Mouse (Mus musculus) myocyte (in vitro differentiated cells): ENCODE measurements at regions not wholly inside any gene's neighbourhood (a gene's known extent, or its start where the extent isn't known, plus 50 kb on each side); places are given as distances from the start of the nearest gene placed in this dataset.

Experiments
- H3K27me3 ChIP-seq: one replicate; pipeline ENCODE4 v1.6.1; 2011; ENCODE audit not compliant: control insufficient read depth, insufficient read depth, insufficient read length
- H3K36me3 ChIP-seq: one replicate; pipeline ENCODE4 v1.6.1; 2011; ENCODE audit not compliant: control insufficient read depth, insufficient read depth
- H3K4me2 ChIP-seq: one replicate; pipeline ENCODE4 v1.6.1; 2011; ENCODE audit warnings: low read depth, control low read depth
- H3K4me3 ChIP-seq: one replicate; pipeline ENCODE4 v1.5.1; 2011; ENCODE audit warnings: mild to moderate bottlenecking, control low read depth, moderate library complexity
- H3K79me2 ChIP-seq: one replicate; pipeline ENCODE4 v1.6.1; 2011; ENCODE audit not compliant: control insufficient read depth, insufficient read depth
- H3ac ChIP-seq: one replicate; pipeline ENCODE4 v1.6.1; 2011; ENCODE audit not compliant: control insufficient read depth, insufficient read length
- CEBPB ChIP-seq: IDR thresholded peaks from 2 replicates; pipeline ENCODE4 v1.6.1; 2011; ENCODE audit warnings: mild to moderate bottlenecking, moderate library complexity; ENCODE audit not compliant: poor library complexity, insufficient read depth, severe bottlenecking
- E2F4 ChIP-seq: IDR thresholded peaks from one replicate; pipeline ENCODE4 v1.6.1; 2011; ENCODE audit warnings: mild to moderate bottlenecking, control low read depth, moderate library complexity; ENCODE audit not compliant: insufficient read depth
- MAX ChIP-seq: IDR thresholded peaks from one replicate; pipeline ENCODE4 v1.6.1; 2011; ENCODE audit warnings: low read depth, mild to moderate bottlenecking, control low read depth
- MYOD1 ChIP-seq, 3 experiments: IDR thresholded peaks; one replicate each; pipeline ENCODE4 v1.6.1; 2011; ENCODE audit warnings: control low read depth in 2 of 3, low read depth in 2 of 3, mild to moderate bottlenecking in 2 of 3, moderate library complexity in 1 of 3; ENCODE audit not compliant: insufficient read length in 2 of 3, control insufficient read depth in 1 of 3
- MYOG ChIP-seq, 3 experiments: IDR thresholded peaks; one replicate each; pipeline ENCODE4 v1.6.1; 2011; ENCODE audit warnings: control low read depth in 2 of 3, low read depth in 2 of 3, mild to moderate bottlenecking in 2 of 3; ENCODE audit not compliant: insufficient read length in 2 of 3, control insufficient read depth in 1 of 3, insufficient read depth in 1 of 3
- POLR2A ChIP-seq: IDR thresholded peaks from one replicate; pipeline ENCODE4 v1.6.1; 2011; ENCODE audit warnings: low read depth, mild to moderate bottlenecking, control low read depth, moderate library complexity; ENCODE audit not compliant: insufficient read length
- POLR2AphosphoS2 ChIP-seq: IDR thresholded peaks from one replicate; pipeline ENCODE4 v1.6.1; 2011; ENCODE audit warnings: low read depth, control low read depth; ENCODE audit not compliant: insufficient read length
- REST ChIP-seq: IDR thresholded peaks from one replicate; pipeline ENCODE4 v1.6.1; 2011; ENCODE audit warnings: mild to moderate bottlenecking, control low read depth, moderate library complexity; ENCODE audit not compliant: insufficient read depth, insufficient read length
- SRF ChIP-seq: IDR thresholded peaks from one replicate; pipeline ENCODE4 v1.6.1; 2011; ENCODE audit warnings: low read depth; ENCODE audit not compliant: control insufficient read depth, insufficient read length
- TCF12 ChIP-seq: IDR thresholded peaks from one replicate; pipeline ENCODE4 v1.6.1; 2011; ENCODE audit warnings: mild to moderate bottlenecking, control low read depth; ENCODE audit not compliant: poor library complexity, insufficient read depth, severe bottlenecking
- TCF3 ChIP-seq: IDR thresholded peaks from one replicate; pipeline ENCODE4 v1.6.1; 2011; ENCODE audit warnings: low read depth, control low read depth; ENCODE audit not compliant: insufficient read length
- USF1 ChIP-seq: IDR thresholded peaks from one replicate; pipeline ENCODE4 v1.6.1; 2011; ENCODE audit warnings: low read depth, mild to moderate bottlenecking, control low read depth, moderate library complexity

- Histone ChIP-seq H3K79me2 (no peaks in the 10 kb centered on the region), H3K4me2 (no peak overlapping the region), H3K4me3 (no peak overlapping the region), H3ac (no peak overlapping the region), H3K36me3 (no peaks in the 10 kb centered on the region), H3K27me3 (no peaks in the 10 kb centered on the region)
- TF ChIP-seq TCF3 (no peak), MYOD1 (IDR thresholded peaks at IDR 0.05; ENCODE audit: control insufficient read depth in 1 of 3, insufficient read length in 2 of 3, low read depth in 2 of 3) (peak in 1 of 3 experiments; percentile 22)
These were observed 244.7 kb upstream of the Fat1 start for GRCm38 (mm10) chr8:44690593-44690950.

- Histone ChIP-seq H3K4me3 (no peak overlapping the region), H3ac (no peak overlapping the region)
- TF ChIP-seq TCF3 = no peak
- TF ChIP-seq MAX = no peak
- no peak for TF ChIP-seq CEBPB
- TF ChIP-seq POLR2A = no peak
- no peak for TF ChIP-seq REST
- no peak for TF ChIP-seq E2F4
- TF ChIP-seq SRF = no peak
- TF ChIP-seq USF1 = no peak
- TF ChIP-seq MYOD1 (IDR thresholded peaks at IDR 0.05; ENCODE audit: control insufficient read depth in 1 of 3, insufficient read length in 2 of 3, low read depth in 2 of 3) = no peak
- TF ChIP-seq MYOG (IDR thresholded peaks at IDR 0.05; ENCODE audit: control insufficient read depth in 1 of 3, insufficient read depth in 1 of 3, insufficient read length in 2 of 3, low read depth in 2 of 3) = no peak
- TF ChIP-seq TCF12 = no peak
- no peak for TF ChIP-seq POLR2AphosphoS2
These were observed 244.1 kb upstream of the Fat1 start for GRCm38 (mm10) chr8:44691140-44691539.

GRCm38 (mm10) chr8:44692036-44692688, 243.1 kb upstream of the Fat1 start:
- Histone ChIP-seq H3K4me3 (no peak overlapping the region), H3ac (no peak overlapping the region), H3K4me2 (no peak overlapping the region), H3K27me3 (no peaks in the 10 kb centered on the region), H3K79me2 (no peaks in the 10 kb centered on the region), H3K36me3 (no peaks in the 10 kb centered on the region)
- TF ChIP-seq CEBPB (no peak), REST (no peak), MYOG (IDR thresholded peaks at IDR 0.05; ENCODE audit: control insufficient read depth in 1 of 3, insufficient read depth in 1 of 3, insufficient read length in 2 of 3, low read depth in 2 of 3) (peak in 2 of 3 experiments; percentile 31 to 43), MAX (no peak), E2F4 (no peak), MYOD1 (IDR thresholded peaks at IDR 0.05; ENCODE audit: control insufficient read depth in 1 of 3, insufficient read length in 2 of 3, low read depth in 2 of 3) (peak in 2 of 3 experiments; percentile 60 to 76), POLR2A (no peak)

More at GRCm38 (mm10) chr8:44691140-44691539, 244.1 kb upstream of the Fat1 start:
- no peak overlapping the region for H3K4me2 ChIP-seq
- no peaks in the 10 kb centered on the region for H3K27me3 ChIP-seq
- no peaks in the 10 kb centered on the region for H3K36me3 ChIP-seq
- no peaks in the 10 kb centered on the region for H3K79me2 ChIP-seq

- no peak for TF ChIP-seq TCF12
- TF ChIP-seq POLR2A = no peak
- no peak for TF ChIP-seq TCF3
- TF ChIP-seq MYOG (IDR thresholded peaks at IDR 0.05; ENCODE audit: control insufficient read depth in 1 of 3, insufficient read depth in 1 of 3, insufficient read length in 2 of 3, low read depth in 2 of 3) = no peak
- TF ChIP-seq USF1 = no peak
- no peak for TF ChIP-seq MYOD1 (IDR thresholded peaks at IDR 0.05; ENCODE audit: control insufficient read depth in 1 of 3, insufficient read length in 2 of 3, low read depth in 2 of 3)
- TF ChIP-seq E2F4 = no peak
- TF ChIP-seq POLR2AphosphoS2 = no peak
- no peak for TF ChIP-seq SRF
- no peak for TF ChIP-seq MAX
- TF ChIP-seq CEBPB = no peak
- no peak for TF ChIP-seq REST
- Histone ChIP-seq H3K36me3 (no peaks in the 10 kb centered on the region), H3K27me3 (no peaks in the 10 kb centered on the region), H3ac (no peak overlapping the region), H3K4me2 (peak overlapping the region; percentile 39), H3K79me2 (no peaks in the 10 kb centered on the region), H3K4me3 (no peak overlapping the region)
These were observed 240.4 kb upstream of the Fat1 start for GRCm38 (mm10) chr8:44694861-44695260.

GRCm38 (mm10) chr8:44696066-44696853, 239.0 kb upstream of the Fat1 start:
- H3ac ChIP-seq = no peak overlapping the region
- no peak overlapping the region for H3K4me3 ChIP-seq
- no peaks in the 10 kb centered on the region for H3K79me2 ChIP-seq
- no peak overlapping the region for H3K4me2 ChIP-seq
- no peaks in the 10 kb centered on the region for H3K36me3 ChIP-seq
- no peak for TF ChIP-seq POLR2AphosphoS2
- peak in 2 of 3 experiments; percentile 74 to 77 for TF ChIP-seq MYOD1 (IDR thresholded peaks at IDR 0.05; ENCODE audit: control insufficient read depth in 1 of 3, insufficient read length in 2 of 3, low read depth in 2 of 3)
- peak; percentile 2 to 70 (median 62) for TF ChIP-seq MYOG (IDR thresholded peaks at IDR 0.05; ENCODE audit: control insufficient read depth in 1 of 3, insufficient read depth in 1 of 3, insufficient read length in 2 of 3, low read depth in 2 of 3)
- no peaks in the 10 kb centered on the region for H3K27me3 ChIP-seq
